Mouse (Mus musculus): Measurements from ENCODE around the gene Adgrg3. TPM values are rescaled to one million over a fixed set of nuclear protein-coding genes. Genes with fewer than 3 reads are reported as not detected.

Gene Adgrg3
- polyA plus RNA-seq, 1 experiment from 2014 or later: 3.8 TPM

- Histone ChIP-seq H3K4me3 (ENCODE audit: low read length) (no peak overlapping the region), H3K27ac (ENCODE audit: low read depth, low read length) (no peak overlapping the region), H3K9me3 (ENCODE audit: control insufficient read depth, low read length) (no peaks in the 10 kb centered on the region), H3K9ac (ENCODE audit: low read depth, low read length) (no peak overlapping the region), H3K4me1 (ENCODE audit: control insufficient read depth, insufficient read depth, low read length) (no peaks in the 10 kb centered on the region), H3K36me3 (ENCODE audit: control insufficient read depth, insufficient read depth, low read length) (no peaks in the 10 kb centered on the region), H3K27me3 (ENCODE audit: control insufficient read depth, insufficient read depth, low read length) (no peaks in the 10 kb centered on the region), H3K4me2 (replicated peaks; ENCODE audit: low read depth, low read length) (no peak overlapping the region)
- ATAC-seq (ENCODE audit: low FRiP score, low TSS enrichment): no peak
- 57% methylated on average over 6 of the region's 6 CpGs for WGBS
Observed at GRCm38 (mm10) chr8:95054438-95054837, 36.9 kb downstream of the Adgrg3 start.

GRCm38 (mm10) chr8:95054927-95055510 lies 37.5 kb downstream of the Adgrg3 start, which contains the start of gene Drc7:
Gene Drc7, plus strand, starts transcription at chr8:95055103.
- Histone ChIP-seq H3K36me3 (ENCODE audit: control insufficient read depth, insufficient read depth, low read length) (no peaks in the 10 kb centered on the region), H3K4me1 (ENCODE audit: control insufficient read depth, insufficient read depth, low read length) (no peaks in the 10 kb centered on the region), H3K27me3 (ENCODE audit: control insufficient read depth, insufficient read depth, low read length) (no peaks in the 10 kb centered on the region), H3K9ac (ENCODE audit: low read depth, low read length) (no peak within 1 kb of the TSS), H3K9me3 (ENCODE audit: control insufficient read depth, low read length) (no peaks in the 10 kb centered on the region), H3K27ac (ENCODE audit: low read depth, low read length) (no peak within 1 kb of the TSS), H3K4me2 (replicated peaks; ENCODE audit: low read depth, low read length) (no peak within 1 kb of the TSS), H3K4me3 (ENCODE audit: low read length) (no peak within 1 kb of the TSS)
- ATAC-seq (ENCODE audit: low FRiP score, low TSS enrichment): peak; percentile 52; the same call in 1 of the 2 replicates
- WGBS: 26% methylated on average over 2 of the region's 2 CpGs

GRCm38 (mm10) chr8:95056414-95056813 lies 38.9 kb downstream of the Adgrg3 start:
- WGBS: 77% methylated on average over 5 of the region's 5 CpGs
- Histone ChIP-seq H3K4me3 (ENCODE audit: low read length) (no peak overlapping the region), H3K9me3 (ENCODE audit: control insufficient read depth, low read length) (no peaks in the 10 kb centered on the region), H3K27me3 (ENCODE audit: control insufficient read depth, insufficient read depth, low read length) (no peaks in the 10 kb centered on the region), H3K4me1 (ENCODE audit: control insufficient read depth, insufficient read depth, low read length) (no peaks in the 10 kb centered on the region), H3K9ac (ENCODE audit: low read depth, low read length) (no peak overlapping the region), H3K4me2 (replicated peaks; ENCODE audit: low read depth, low read length) (no peak overlapping the region), H3K27ac (ENCODE audit: low read depth, low read length) (no peak overlapping the region), H3K36me3 (ENCODE audit: control insufficient read depth, insufficient read depth, low read length) (no peaks in the 10 kb centered on the region)
- ATAC-seq (ENCODE audit: low FRiP score, low TSS enrichment): no peak

DNA sequence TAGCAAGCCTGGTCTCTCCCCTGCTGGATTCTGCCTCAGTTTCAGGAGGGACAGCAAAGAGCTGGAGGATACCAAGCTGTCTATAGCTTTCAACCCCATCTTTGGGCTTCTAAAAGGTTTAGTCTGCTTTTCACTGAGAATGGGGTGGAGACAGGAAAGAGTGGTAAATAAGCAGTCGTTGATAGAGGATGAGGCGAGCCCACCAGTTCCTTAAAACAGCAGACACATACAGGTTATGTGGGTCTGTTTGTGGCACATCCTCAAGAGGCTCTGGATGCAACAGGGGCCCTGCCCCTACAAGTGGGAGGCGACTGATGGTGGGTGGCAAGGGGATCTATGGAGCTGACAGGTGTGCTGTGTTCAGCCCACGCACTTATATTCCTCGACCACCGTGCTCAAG lies 41.2 kb downstream of the Adgrg3 start:
- 72% methylated on average over 6 of the region's 6 CpGs for WGBS
- Histone ChIP-seq H3K27ac (ENCODE audit: low read depth, low read length) (no peak overlapping the region), H3K36me3 (ENCODE audit: control insufficient read depth, insufficient read depth, low read length) (no peaks in the 10 kb centered on the region), H3K4me3 (ENCODE audit: low read length) (no peak overlapping the region), H3K27me3 (ENCODE audit: control insufficient read depth, insufficient read depth, low read length) (no peaks in the 10 kb centered on the region), H3K4me1 (ENCODE audit: control insufficient read depth, insufficient read depth, low read length) (no peaks in the 10 kb centered on the region), H3K9ac (ENCODE audit: low read depth, low read length) (no peak overlapping the region), H3K9me3 (ENCODE audit: control insufficient read depth, low read length) (no peaks in the 10 kb centered on the region), H3K4me2 (replicated peaks; ENCODE audit: low read depth, low read length) (no peak overlapping the region)
- ATAC-seq (ENCODE audit: low FRiP score, low TSS enrichment): no peak

DNA sequence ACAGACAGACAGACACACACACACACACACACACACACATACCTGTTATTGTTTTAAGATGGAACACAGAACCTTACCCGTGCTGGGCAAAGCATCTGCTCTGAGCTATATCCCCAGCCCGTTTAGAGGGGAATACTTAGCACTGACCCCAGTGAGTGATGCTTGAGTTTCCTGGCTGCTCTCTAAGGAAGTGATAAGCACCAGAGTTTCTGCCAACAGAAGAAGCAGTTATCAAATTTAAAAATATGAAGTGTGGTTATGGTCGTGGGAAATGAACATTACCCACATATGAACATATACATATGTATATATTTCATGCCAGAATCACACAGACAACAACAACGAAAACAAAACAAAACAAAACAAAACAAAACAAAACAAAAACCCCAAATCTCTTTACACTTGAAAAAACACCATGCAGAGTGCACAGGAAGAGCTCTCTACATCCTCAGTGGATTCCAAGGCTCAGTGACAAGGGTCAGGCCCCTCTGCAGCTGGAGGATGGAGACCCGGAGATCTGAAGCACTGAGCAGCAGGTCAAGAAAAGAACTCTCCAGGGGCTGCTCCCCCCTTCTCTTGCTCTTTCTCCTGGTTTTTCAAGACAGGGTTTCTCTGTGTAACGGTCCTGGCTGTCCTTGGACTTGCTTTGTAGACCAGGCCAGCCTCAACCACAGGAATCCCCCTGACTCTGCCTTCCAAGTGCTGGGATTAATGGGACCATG lies 42.5 kb downstream of the Adgrg3 start:
- Histone ChIP-seq H3K9me3 (ENCODE audit: control insufficient read depth, low read length) (no peaks in the 10 kb centered on the region), H3K27me3 (ENCODE audit: control insufficient read depth, insufficient read depth, low read length) (no peaks in the 10 kb centered on the region), H3K9ac (ENCODE audit: low read depth, low read length) (no peak overlapping the region), H3K4me2 (replicated peaks; ENCODE audit: low read depth, low read length) (no peak overlapping the region), H3K27ac (ENCODE audit: low read depth, low read length) (no peak overlapping the region), H3K4me1 (ENCODE audit: control insufficient read depth, insufficient read depth, low read length) (no peaks in the 10 kb centered on the region), H3K36me3 (ENCODE audit: control insufficient read depth, insufficient read depth, low read length) (no peaks in the 10 kb centered on the region), H3K4me3 (ENCODE audit: low read length) (no peak overlapping the region)
- 62% methylated on average over 6 of the region's 6 CpGs for WGBS
- no peak for ATAC-seq (ENCODE audit: low FRiP score, low TSS enrichment)

- no peak overlapping the region for H3K4me2 ChIP-seq (replicated peaks; ENCODE audit: low read depth, low read length)
- WGBS: 88% methylated on average over 2 of the region's 2 CpGs
- H3K9me3 ChIP-seq (ENCODE audit: control insufficient read depth, low read length): no peaks in the 10 kb centered on the region
- no peak for ATAC-seq (ENCODE audit: low FRiP score, low TSS enrichment)
- H3K4me3 ChIP-seq (ENCODE audit: low read length): no peak overlapping the region
- H3K36me3 ChIP-seq (ENCODE audit: control insufficient read depth, insufficient read depth, low read length): no peaks in the 10 kb centered on the region
- no peak overlapping the region for H3K27ac ChIP-seq (ENCODE audit: low read depth, low read length)
- no peaks in the 10 kb centered on the region for H3K4me1 ChIP-seq (ENCODE audit: control insufficient read depth, insufficient read depth, low read length)
- H3K9ac ChIP-seq (ENCODE audit: low read depth, low read length): no peak overlapping the region
- no peaks in the 10 kb centered on the region for H3K27me3 ChIP-seq (ENCODE audit: control insufficient read depth, insufficient read depth, low read length)
Observed at GRCm38 (mm10) chr8:95064531-95064930, 47.0 kb downstream of the Adgrg3 start.

- H3K27me3 ChIP-seq (ENCODE audit: control insufficient read depth, insufficient read depth, low read length): no peaks in the 10 kb centered on the region
- ATAC-seq (ENCODE audit: low FRiP score, low TSS enrichment): 0 out of 2 replicates have a peak, but pooled peaks have one; percentile 28
- no peak overlapping the region for H3K4me2 ChIP-seq (replicated peaks; ENCODE audit: low read depth, low read length)
- H3K9ac ChIP-seq (ENCODE audit: low read depth, low read length): no peak overlapping the region
- H3K27ac ChIP-seq (ENCODE audit: low read depth, low read length): no peak overlapping the region
- H3K4me1 ChIP-seq (ENCODE audit: control insufficient read depth, insufficient read depth, low read length): no peaks in the 10 kb centered on the region
- no peaks in the 10 kb centered on the region for H3K9me3 ChIP-seq (ENCODE audit: control insufficient read depth, low read length)
- no peaks in the 10 kb centered on the region for H3K36me3 ChIP-seq (ENCODE audit: control insufficient read depth, insufficient read depth, low read length)
- 43% methylated on average over 3 of the region's 3 CpGs for WGBS
- no peak overlapping the region for H3K4me3 ChIP-seq (ENCODE audit: low read length)
Observed at GRCm38 (mm10) chr8:95067582-95067981, 50.1 kb downstream of the Adgrg3 start.

- H3K27me3 ChIP-seq (ENCODE audit: control insufficient read depth, insufficient read depth, low read length): no peaks in the 10 kb centered on the region
- H3K4me1 ChIP-seq (ENCODE audit: control insufficient read depth, insufficient read depth, low read length): 0 out of 2 replicates have a peak, but pooled peaks cover 2% of the 10 kb centered on the region
- 73% methylated on average over 3 of the region's 3 CpGs for WGBS
- no peaks in the 10 kb centered on the region for H3K9me3 ChIP-seq (ENCODE audit: control insufficient read depth, low read length)
- H3K27ac ChIP-seq (ENCODE audit: low read depth, low read length): no peak overlapping the region
- ATAC-seq (ENCODE audit: low FRiP score, low TSS enrichment): no peak
- H3K9ac ChIP-seq (ENCODE audit: low read depth, low read length): no peak overlapping the region
- no peak overlapping the region for H3K4me2 ChIP-seq (replicated peaks; ENCODE audit: low read depth, low read length)
- H3K4me3 ChIP-seq (ENCODE audit: low read length): no peak overlapping the region
- H3K36me3 ChIP-seq (ENCODE audit: control insufficient read depth, insufficient read depth, low read length): no peaks in the 10 kb centered on the region
Observed at GRCm38 (mm10) chr8:95075504-95075903, 58.0 kb downstream of the Adgrg3 start.

DNA sequence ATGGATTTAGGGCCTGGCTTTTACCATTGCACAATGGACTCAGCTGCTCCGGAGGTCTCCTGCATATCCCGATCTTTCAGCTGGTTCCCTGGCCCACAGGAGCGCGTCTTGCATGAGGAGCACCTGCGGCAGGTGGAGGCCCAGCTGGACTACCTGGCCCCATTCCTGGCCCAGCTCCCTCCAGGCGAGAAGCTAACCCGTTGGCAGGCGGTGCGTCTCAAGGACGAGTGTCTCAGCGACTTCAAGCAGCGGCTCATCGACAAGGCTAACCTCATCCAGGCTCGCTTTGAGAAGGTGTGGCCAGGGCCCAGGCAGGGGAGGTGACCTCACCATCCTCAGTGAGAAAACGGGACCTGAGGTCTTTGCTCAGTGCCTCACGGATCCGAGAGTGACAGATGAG lies 58.7 kb downstream of the Adgrg3 start:
- Histone ChIP-seq H3K36me3 (ENCODE audit: control insufficient read depth, insufficient read depth, low read length) (no peaks in the 10 kb centered on the region), H3K4me3 (ENCODE audit: low read length) (no peak overlapping the region), H3K27ac (ENCODE audit: low read depth, low read length) (no peak overlapping the region), H3K27me3 (ENCODE audit: control insufficient read depth, insufficient read depth, low read length) (no peaks in the 10 kb centered on the region), H3K9me3 (ENCODE audit: control insufficient read depth, low read length) (no peaks in the 10 kb centered on the region), H3K4me1 (ENCODE audit: control insufficient read depth, insufficient read depth, low read length) (0 out of 2 replicates have a peak, but pooled peaks cover 2% of the 10 kb centered on the region), H3K4me2 (replicated peaks; ENCODE audit: low read depth, low read length) (no peak overlapping the region), H3K9ac (ENCODE audit: low read depth, low read length) (no peak overlapping the region)
- no peak for ATAC-seq (ENCODE audit: low FRiP score, low TSS enrichment)
- WGBS: 82% methylated on average over 17 of the region's 17 CpGs
